Mouse (Mus musculus) midbrain, embryonic 14.5 days (tissue): Measurements from ENCODE around the gene Rbms3. TPM values are rescaled to one million over a fixed set of nuclear protein-coding genes. Genes with fewer than 3 reads are reported as not detected.

Experiments used
- ATAC-seq: fragments of 200-750 bp; cut with Nextera tagmentation; 2 replicates; pipeline ENCODE4 v1.8.0; 2017; ENCODE audit warnings: moderate number of reproducible peaks, moderate library complexity; ENCODE audit not compliant: low FRiP score, low TSS enrichment
- DNase-seq: peaks from one replicate; pipeline ENCODE4 v3.0.0-alpha.2; 2015
- H3K27ac ChIP-seq: fragments of 300-500 bp; sonication (generic); replicated peaks from 2 replicates; pipeline ENCODE4 v1.5.1; 2014; ENCODE audit warnings: mild to moderate bottlenecking, low read depth, low read length, moderate library complexity
- H3K27me3 ChIP-seq: fragments of 300-500 bp; sonication (generic); 2 replicates; pipeline ENCODE4 v1.6.1; 2014; ENCODE audit warnings: low read length, control low read depth, mixed read lengths; ENCODE audit not compliant: control insufficient read depth, insufficient read depth
- H3K36me3 ChIP-seq: fragments of 300-500 bp; sonication (generic); 2 replicates; pipeline ENCODE4 v1.6.1; 2014; ENCODE audit warnings: low read length, control low read depth; ENCODE audit not compliant: control insufficient read depth, insufficient read depth
- H3K4me1 ChIP-seq: fragments of 300-500 bp; sonication (generic); 2 replicates; pipeline ENCODE4 v1.6.1; 2014; ENCODE audit warnings: mild to moderate bottlenecking, antibody characterized with exemption, low read length, control low read depth; ENCODE audit not compliant: control insufficient read depth, insufficient read depth
- H3K4me2 ChIP-seq: fragments of 300-500 bp; sonication (generic); 2 replicates; pipeline ENCODE4 v1.6.1; 2014; ENCODE audit warnings: mild to moderate bottlenecking, low read length, moderate library complexity
- H3K4me3 ChIP-seq: fragments of 300-500 bp; sonication (generic); replicated peaks from 2 replicates; pipeline ENCODE4 v1.5.1; 2014; ENCODE audit warnings: low read depth, low read length
- H3K9ac ChIP-seq: fragments of 300-500 bp; sonication (generic); replicated peaks from 2 replicates; pipeline ENCODE4 v1.6.1; 2014; ENCODE audit warnings: mild to moderate bottlenecking, low read length, moderate library complexity
- H3K9me3 ChIP-seq: fragments of 300-500 bp; sonication (generic); 2 replicates; pipeline ENCODE4 v1.6.1; 2016; ENCODE audit warnings: low read length, control low read depth, mixed read lengths; ENCODE audit not compliant: control insufficient read depth
- WGBS: fragments of 180-500 bp; shearing (Covaris S2); extraction: QIAGEN DNeasy Blood & Tissue Kit; methylation state at CpG from one replicate; pipeline ENCODE4 v1.1.7; 2014; 5-methylcytosine and 5-hydroxymethylcytosine counted together
- polyA plus RNA-seq: library from polyadenylated mRNA; unstranded; fragments of >200 nt; fragmentation: Nextera tagmentation; extraction: Ambion mirVana; gene quantifications from 2 replicates; pipeline ENCODE4 v1.2.1, GENCODE M21; 2014

Gene Rbms3
- polyA plus RNA-seq, 1 experiment from 2014 or later: 58.4 TPM

DNA sequence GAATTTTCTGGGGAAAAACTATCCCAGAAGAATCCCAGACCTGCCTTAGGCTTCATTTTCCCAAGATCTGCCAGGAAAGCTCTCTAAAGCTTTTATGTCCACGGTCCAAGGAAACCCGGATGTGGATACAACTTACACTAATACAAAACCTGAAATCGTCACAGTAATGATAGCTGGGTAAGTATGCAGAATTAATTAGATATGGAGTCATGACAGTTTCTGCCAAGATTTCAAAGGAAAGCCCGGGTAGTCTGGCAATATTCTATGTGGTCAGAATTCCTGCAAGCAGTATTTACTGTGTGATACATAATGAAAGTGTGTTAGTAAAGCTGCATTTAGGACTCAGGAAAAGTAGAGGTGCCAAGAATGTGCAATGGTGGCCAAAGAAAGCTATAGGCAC, 287.4 kb downstream of the Rbms3 start:
- Histone ChIP-seq H3K27ac (no peak overlapping the region), H3K4me3 (no peak overlapping the region), H3K9ac (no peak overlapping the region), H3K9me3 (0 out of 2 replicates have a peak, but pooled peaks cover 4% of the 10 kb centered on the region), H3K4me2 (no peak overlapping the region), H3K4me1 (no peaks in the 10 kb centered on the region), H3K27me3 (no peaks in the 10 kb centered on the region), H3K36me3 (no peaks in the 10 kb centered on the region)
- ATAC-seq: no peak
- WGBS: 72% methylated on average over 4 of the region's 4 CpGs
- DNase-seq: no peak

DNA sequence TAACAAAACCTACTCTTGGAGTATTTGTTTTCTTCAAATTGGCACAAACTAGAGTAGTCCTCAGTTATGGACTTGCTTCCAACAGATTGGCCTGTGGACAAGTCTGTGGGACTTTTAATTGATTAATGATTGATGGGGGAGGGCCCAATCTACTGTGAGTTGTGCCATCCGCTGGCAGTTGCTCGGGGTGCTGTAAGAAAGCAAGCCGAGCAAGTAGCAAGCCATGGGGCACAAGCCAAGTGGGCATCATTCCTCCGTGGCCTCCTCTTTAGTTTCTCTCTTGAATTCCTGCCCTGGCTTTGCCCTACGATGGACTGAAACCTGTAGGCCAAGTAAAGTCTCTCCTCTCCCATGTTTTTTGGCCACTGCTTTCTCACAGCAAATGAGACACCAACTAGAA, 299.0 kb downstream of the Rbms3 start:
- Histone ChIP-seq H3K4me1 (no peaks in the 10 kb centered on the region), H3K27me3 (no peaks in the 10 kb centered on the region), H3K36me3 (no peaks in the 10 kb centered on the region), H3K27ac (no peak overlapping the region), H3K9ac (no peak overlapping the region), H3K4me2 (no peak overlapping the region), H3K9me3 (no peaks in the 10 kb centered on the region), H3K4me3 (no peak overlapping the region)
- DNase-seq: no peak
- 94% methylated on average over 5 of the region's 5 CpGs for WGBS
- ATAC-seq: no peak

DNA sequence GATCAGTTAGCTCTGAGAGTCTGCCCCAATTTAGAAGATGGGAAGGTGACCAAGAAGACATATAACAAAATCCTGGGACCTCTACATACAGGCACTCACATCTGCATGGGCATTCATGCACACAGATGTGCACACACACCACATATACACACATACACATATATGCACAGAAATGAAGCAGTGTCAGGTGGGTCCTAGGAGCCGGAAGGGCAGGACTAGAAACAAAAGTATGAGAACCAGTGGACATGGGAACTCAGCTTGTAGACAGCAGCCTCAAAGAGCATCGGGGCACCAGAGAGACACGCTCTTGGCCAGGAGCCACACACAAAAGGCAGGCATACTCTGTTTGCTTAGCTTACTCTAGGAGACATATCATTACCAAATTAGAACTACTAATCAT, 310.4 kb downstream of the Rbms3 start:
- Histone ChIP-seq H3K9me3 (no peaks in the 10 kb centered on the region), H3K36me3 (no peaks in the 10 kb centered on the region), H3K4me3 (no peak overlapping the region), H3K27ac (no peak overlapping the region), H3K4me1 (no peaks in the 10 kb centered on the region), H3K4me2 (no peak overlapping the region), H3K9ac (no peak overlapping the region), H3K27me3 (no peaks in the 10 kb centered on the region)
- no peak for DNase-seq
- no peak for ATAC-seq
- WGBS: 79% methylated on average over 3 of the region's 3 CpGs

- H3K9me3 ChIP-seq: no peaks in the 10 kb centered on the region
- H3K4me3 ChIP-seq: no peak overlapping the region
- no peak overlapping the region for H3K9ac ChIP-seq
- H3K36me3 ChIP-seq: no peaks in the 10 kb centered on the region
- WGBS: 71% methylated on average over 4 of the region's 4 CpGs
- no peak overlapping the region for H3K27ac ChIP-seq
- H3K4me2 ChIP-seq: no peak overlapping the region
- no peak for ATAC-seq
- H3K4me1 ChIP-seq: no peaks in the 10 kb centered on the region
- H3K27me3 ChIP-seq: no peaks in the 10 kb centered on the region
- DNase-seq: no peak
Measured at GRCm38 (mm10) chr9:117318461-117318860, 311.3 kb downstream of the Rbms3 start.

DNA sequence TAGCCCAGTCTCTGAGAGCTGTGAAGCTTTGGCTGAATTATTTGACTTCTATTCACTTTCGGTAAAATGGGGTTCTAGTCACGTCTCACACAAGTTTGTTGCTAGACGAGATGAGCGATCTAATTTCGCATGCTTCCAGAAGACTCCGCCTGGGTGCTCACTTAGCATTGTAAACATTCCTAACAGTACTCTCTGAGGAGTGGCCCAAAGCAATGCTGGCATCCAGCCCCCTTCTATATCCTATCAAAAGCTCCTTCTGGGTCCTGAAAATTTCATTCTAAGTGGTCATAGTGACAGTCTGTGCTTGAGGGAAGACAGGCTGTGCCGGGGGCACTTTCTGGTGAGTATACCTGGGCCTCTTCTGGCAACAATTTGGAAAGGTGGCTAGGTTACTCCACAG, 312.5 kb downstream of the Rbms3 start:
- Histone ChIP-seq H3K9me3 (no peaks in the 10 kb centered on the region), H3K36me3 (no peaks in the 10 kb centered on the region), H3K4me3 (no peak overlapping the region), H3K9ac (no peak overlapping the region), H3K4me1 (no peaks in the 10 kb centered on the region), H3K4me2 (no peak overlapping the region), H3K27me3 (no peaks in the 10 kb centered on the region), H3K27ac (no peak overlapping the region)
- WGBS: 95% methylated on average over 7 of the region's 7 CpGs
- no peak for ATAC-seq
- DNase-seq: no peak

DNA sequence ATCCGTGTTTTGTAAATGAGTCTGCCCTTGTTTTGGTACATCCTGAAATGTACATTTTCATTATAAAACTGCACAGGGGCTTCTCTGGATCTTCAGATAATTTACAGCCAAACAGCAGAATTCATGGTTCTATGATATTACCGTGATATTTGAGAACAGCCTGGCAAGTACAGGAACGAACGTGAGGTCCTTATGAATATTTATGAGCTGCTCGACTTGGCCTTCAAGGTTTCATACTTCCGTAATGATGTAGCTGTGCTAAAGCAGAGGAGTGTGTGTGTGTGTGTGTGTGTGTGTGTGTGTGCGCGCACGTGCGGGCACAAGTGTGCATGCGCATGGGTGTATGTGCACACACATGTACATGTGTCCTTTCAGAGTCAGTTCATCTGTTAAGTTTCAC, 316.1 kb downstream of the Rbms3 start:
- Histone ChIP-seq H3K27me3 (no peaks in the 10 kb centered on the region), H3K4me1 (no peaks in the 10 kb centered on the region), H3K4me2 (no peak overlapping the region), H3K27ac (no peak overlapping the region), H3K9me3 (no peaks in the 10 kb centered on the region), H3K36me3 (no peaks in the 10 kb centered on the region), H3K9ac (no peak overlapping the region), H3K4me3 (no peak overlapping the region)
- no peak for ATAC-seq
- 68% methylated on average over 11 of the region's 11 CpGs for WGBS
- peak; percentile 51 for DNase-seq

DNA sequence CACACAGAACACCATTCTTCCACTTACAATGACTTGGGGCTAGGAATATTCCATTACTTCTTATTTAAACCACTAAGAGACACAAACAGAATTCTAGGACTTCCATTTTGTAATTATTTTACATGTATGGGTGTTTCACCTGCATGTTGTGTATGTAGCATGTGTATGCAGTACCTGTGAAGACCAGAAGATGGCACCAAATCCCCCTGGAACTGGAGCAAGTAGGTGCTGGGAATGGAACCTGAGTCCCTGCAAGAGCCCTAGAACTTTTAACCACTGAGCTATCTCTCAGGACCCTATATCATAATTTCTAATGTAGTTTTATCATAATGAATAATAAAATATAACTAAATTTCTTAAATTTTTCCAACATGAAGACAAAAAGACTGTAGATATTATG, 319.9 kb downstream of the Rbms3 start:
- DNase-seq (no peak), ATAC-seq (no peak)
- Histone ChIP-seq H3K27me3 (no peaks in the 10 kb centered on the region), H3K4me2 (no peak overlapping the region), H3K9ac (no peak overlapping the region), H3K4me3 (no peak overlapping the region), H3K9me3 (no peaks in the 10 kb centered on the region), H3K4me1 (no peaks in the 10 kb centered on the region), H3K36me3 (no peaks in the 10 kb centered on the region), H3K27ac (no peak overlapping the region)

DNA sequence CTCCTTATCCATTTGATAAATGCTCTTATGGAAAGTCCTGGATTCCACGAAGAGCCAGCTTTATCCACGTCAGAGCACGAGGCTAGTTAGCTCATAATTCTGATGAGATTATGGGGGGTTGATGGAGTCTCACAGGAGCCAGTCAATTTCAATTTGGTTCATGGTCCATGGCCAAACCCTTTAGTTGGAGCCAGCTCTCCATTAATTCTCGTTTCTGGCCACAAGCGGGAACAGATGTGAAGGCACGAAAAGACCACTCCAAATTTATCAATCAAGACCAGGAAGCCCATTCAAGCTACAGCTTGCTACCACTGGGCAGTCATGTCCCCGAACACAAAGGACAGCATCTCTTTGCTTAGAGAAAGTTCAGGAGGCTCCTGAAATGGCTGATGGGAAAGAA, 330.7 kb downstream of the Rbms3 start:
- 63% methylated on average over 7 of the region's 7 CpGs for WGBS
- Histone ChIP-seq H3K9ac (no peak overlapping the region), H3K4me2 (no peak overlapping the region), H3K4me3 (no peak overlapping the region), H3K4me1 (peaks cover 2% of the 10 kb centered on the region; the same call in 1 of the 2 replicates), H3K27me3 (no peaks in the 10 kb centered on the region), H3K27ac (no peak overlapping the region), H3K36me3 (no peaks in the 10 kb centered on the region), H3K9me3 (no peaks in the 10 kb centered on the region)
- ATAC-seq (no peak), DNase-seq (no peak)

DNA sequence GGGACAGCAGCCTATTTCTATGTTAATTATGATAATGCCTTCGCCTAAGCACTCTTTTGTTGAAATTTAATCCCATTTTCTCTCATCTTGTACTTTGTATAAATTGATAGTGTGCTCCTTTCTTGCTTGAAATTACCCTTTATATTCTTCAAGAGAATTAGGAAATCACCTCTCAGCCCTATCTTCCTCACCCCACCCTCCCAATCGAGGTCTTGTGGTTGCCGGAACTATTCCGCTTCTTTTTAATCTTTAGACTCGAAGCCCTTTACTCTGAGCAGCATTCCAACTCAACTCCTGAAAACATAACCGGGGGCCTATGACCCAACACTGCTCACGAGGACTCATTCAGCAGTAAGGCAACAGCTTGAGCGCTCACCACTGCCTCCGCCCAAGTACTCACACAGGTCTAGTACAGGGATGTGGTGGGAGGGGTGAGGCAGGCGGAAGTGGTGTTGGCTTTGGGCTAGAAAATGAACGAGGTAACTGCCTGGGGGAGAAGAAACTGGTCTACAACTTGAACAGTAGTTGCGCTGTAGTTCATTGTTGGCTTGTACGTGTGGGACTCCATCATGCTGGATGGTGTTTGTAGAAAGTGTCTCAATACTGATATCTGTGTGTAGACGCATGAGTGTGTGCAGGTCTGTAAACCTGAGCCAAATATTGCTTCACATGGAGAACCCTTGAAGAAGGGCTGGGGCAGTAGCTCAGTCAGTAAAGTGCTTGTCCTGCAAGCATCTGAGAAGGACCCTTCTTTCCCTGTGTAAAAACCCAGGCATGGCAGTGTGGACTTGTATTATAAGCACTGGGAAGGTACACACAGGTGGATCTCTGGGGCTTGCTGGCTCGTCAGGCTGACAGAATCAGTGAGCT, 331.8 kb downstream of the Rbms3 start:
- no peak overlapping the region for H3K9ac ChIP-seq
- no peaks in the 10 kb centered on the region for H3K9me3 ChIP-seq
- 22% methylated on average over 15 of the region's 15 CpGs for WGBS
- H3K4me3 ChIP-seq: no peak overlapping the region
- H3K4me1 ChIP-seq: peaks cover 2% of the 10 kb centered on the region; the same call in 1 of the 2 replicates
- DNase-seq (peak; percentile 63), ATAC-seq (no peak)
- no peak overlapping the region for H3K27ac ChIP-seq
- H3K36me3 ChIP-seq: no peaks in the 10 kb centered on the region
- H3K27me3 ChIP-seq: no peaks in the 10 kb centered on the region
- H3K4me2 ChIP-seq: no peak overlapping the region
